Mouse (Mus musculus) CD4-positive helper T cell, adult 2 months (primary cell): Measurements from ENCODE around the gene Zfp870.

Experiments used
- DNase-seq: peaks from one replicate; pipeline ENCODE4 v3.0.0-alpha.2; 2012; ENCODE audit warnings: low read depth, missing footprints, low spot score

Zfp870 gene

GRCm38 (mm10) chr17:32891239-32892180, at the start of gene Zfp870:
Gene Zfp870 (minus strand): TSS chr17:32891642.
- peak; percentile 89 for DNase-seq

- no peak for DNase-seq
Observed at GRCm38 (mm10) chr17:32939831-32940230, 48.4 kb upstream of the Zfp870 start.

GRCm38 (mm10) chr17:32927803-32928202, 36.4 kb upstream of the Zfp870 start:
- no peak for DNase-seq

- DNase-seq = peak; percentile 88
Observed at GRCm38 (mm10) chr17:32924658-32925312, 33.3 kb upstream of the Zfp870 start.

GRCm38 (mm10) chr17:32923681-32924080, 32.2 kb upstream of the Zfp870 start:
- no peak for DNase-seq

- no peak for DNase-seq
Observed at GRCm38 (mm10) chr17:32919123-32919522, 27.7 kb upstream of the Zfp870 start.

GRCm38 (mm10) chr17:32917131-32917530, 25.7 kb upstream of the Zfp870 start, which contains the start of gene Cyp4f14:
Gene Cyp4f14 (minus strand): TSS chr17:32917342.
- no peak for DNase-seq

- DNase-seq = no peak
Observed at GRCm38 (mm10) chr17:32916075-32916474, 24.6 kb upstream of the Zfp870 start.

GRCm38 (mm10) chr17:32906172-32906571, 14.7 kb upstream of the Zfp870 start:
- DNase-seq = no peak

GRCm38 (mm10) chr17:32905239-32905638, 13.8 kb upstream of the Zfp870 start:
- peak; percentile 56 for DNase-seq

GRCm38 (mm10) chr17:32904414-32904813, 13.0 kb upstream of the Zfp870 start:
- DNase-seq = peak; percentile 35

- no peak for DNase-seq
Observed at GRCm38 (mm10) chr17:32901751-32902525, 10.5 kb upstream of the Zfp870 start.

GRCm38 (mm10) chr17:32895421-32895820, 4.0 kb upstream of the Zfp870 start:
- DNase-seq = no peak

GRCm38 (mm10) chr17:32893901-32894300, 2.5 kb upstream of the Zfp870 start:
- no peak for DNase-seq

GRCm38 (mm10) chr17:32890852-32891238, 597 bp downstream of the Zfp870 start:
- no peak for DNase-seq

- no peak for DNase-seq
Observed at GRCm38 (mm10) chr17:32889611-32890010, 1.8 kb downstream of the Zfp870 start.

- peak; percentile 64 for DNase-seq
Observed at GRCm38 (mm10) chr17:32880320-32881218, 10.9 kb downstream of the Zfp870 start.

- no peak for DNase-seq
Observed at GRCm38 (mm10) chr17:32878773-32879172, 12.7 kb downstream of the Zfp870 start.

GRCm38 (mm10) chr17:32877471-32878171, 13.8 kb downstream of the Zfp870 start:
- DNase-seq = no peak

- no peak for DNase-seq
Observed at GRCm38 (mm10) chr17:32872696-32873095, 18.7 kb downstream of the Zfp870 start.
